Mouse (Mus musculus) cerebellum, postnatal 14 days (tissue): ENCODE data around the gene Sepsecs.

ENCODE experiments used
- DNase-seq, 2 experiments: peaks; one replicate each; pipeline ENCODE4 v3.0.0; 2021; ENCODE audit warnings: mixed read lengths in 2 of 2

Sepsecs gene

GRCm38 (mm10) chr5:52590612-52591011 lies 78.9 kb downstream of the Sepsecs start:
- DNase-seq: no peak
